Mouse (Mus musculus): ENCODE data around the gene Syt14. TPM values are rescaled to one million over a fixed set of nuclear protein-coding genes. Genes with fewer than 3 reads are reported as not detected.
A peak's percentile ranks its signal among the peaks of the same experiment; 100 is the strongest.

Syt14 gene
- under 1 TPM; 0.29 TPM for total RNA-seq (2021)

- DNase-seq: peak; percentile 75
Measured at GRCm38 (mm10) chr1:193035371-193036238, at the start of gene Syt14. TSS of gene Syt14 (minus strand) at chr1:193035775.

- DNase-seq: no peak
Measured at GRCm38 (mm10) chr1:193084016-193084415, 48.4 kb upstream of the Syt14 start.

GRCm38 (mm10) chr1:193083051-193083450 is 47.5 kb upstream of the Syt14 start:
- DNase-seq: no peak

GRCm38 (mm10) chr1:193082311-193082921 is 46.8 kb upstream of the Syt14 start:
- no peak for DNase-seq

GRCm38 (mm10) chr1:193062618-193063017 is 27.0 kb upstream of the Syt14 start:
- DNase-seq: no peak

GRCm38 (mm10) chr1:193060167-193060566 is 24.6 kb upstream of the Syt14 start:
- DNase-seq: no peak

- DNase-seq: no peak
Measured at GRCm38 (mm10) chr1:193059596-193059995, 24.0 kb upstream of the Syt14 start.

GRCm38 (mm10) chr1:193054401-193054800 is 18.8 kb upstream of the Syt14 start:
- no peak for DNase-seq

- DNase-seq: no peak
Measured at GRCm38 (mm10) chr1:193053065-193053464, 17.5 kb upstream of the Syt14 start.

GRCm38 (mm10) chr1:193047616-193048015 is 12.0 kb upstream of the Syt14 start:
- no peak for DNase-seq

GRCm38 (mm10) chr1:193042760-193043295 is 7.3 kb upstream of the Syt14 start:
- no peak for DNase-seq

GRCm38 (mm10) chr1:193034951-193035370 is 614 bp downstream of the Syt14 start:
- DNase-seq: no peak

- DNase-seq: no peak
Measured at GRCm38 (mm10) chr1:193024311-193024710, 11.3 kb downstream of the Syt14 start.

GRCm38 (mm10) chr1:193012351-193012750 is 23.2 kb downstream of the Syt14 start:
- DNase-seq: no peak

- no peak for DNase-seq
Measured at GRCm38 (mm10) chr1:193011000-193011769, 24.4 kb downstream of the Syt14 start.

GRCm38 (mm10) chr1:193004581-193004980 is 31.0 kb downstream of the Syt14 start:
- no peak for DNase-seq

GRCm38 (mm10) chr1:193003953-193004352 is 31.6 kb downstream of the Syt14 start:
- DNase-seq: no peak

- DNase-seq: no peak
Measured at GRCm38 (mm10) chr1:193002307-193002706, 33.3 kb downstream of the Syt14 start.

GRCm38 (mm10) chr1:193001587-193001986 is 34.0 kb downstream of the Syt14 start:
- DNase-seq: no peak

- no peak for DNase-seq
Measured at GRCm38 (mm10) chr1:193000908-193001307, 34.7 kb downstream of the Syt14 start.

- no peak for DNase-seq
Measured at GRCm38 (mm10) chr1:192994179-192994873, 41.2 kb downstream of the Syt14 start.

GRCm38 (mm10) chr1:192993491-192993890 is 42.1 kb downstream of the Syt14 start:
- no peak for DNase-seq
